Mouse (Mus musculus) MEL (cell line): Measurements from ENCODE around the gene Psd. TPM values are rescaled to one million over a fixed set of nuclear protein-coding genes. Genes with fewer than 3 reads are reported as not detected.

ENCODE experiments used
- DNase-seq: peaks from one replicate; pipeline ENCODE4 v3.0.0; 2011; ENCODE audit warnings: low read depth, low spot score
- H3K27ac ChIP-seq: 2 replicates; pipeline ENCODE4 v1.5.1; 2012; ENCODE audit warnings: low read depth, mild to moderate bottlenecking, control low read depth, low read length, moderate library complexity; ENCODE audit not compliant: control insufficient read depth
- H3K27me3 ChIP-seq, 2 experiments: fragments of 150-350 bp in 1 of 2; sonication (generic) in 1 of 2; 2 replicates each; pipeline ENCODE4 v1.6.1; 2012; ENCODE audit warnings: low read length in 2 of 2, mild to moderate bottlenecking in 2 of 2, improper control_type of control experiment in 1 of 2, moderate library complexity in 1 of 2; ENCODE audit not compliant: insufficient read depth in 2 of 2, control insufficient read depth in 1 of 2
- H3K36me3 ChIP-seq, 2 experiments: 2 replicates each; pipeline ENCODE4 v1.6.1; 2012 to 2014; ENCODE audit warnings: low read length in 2 of 2, improper control_type of control experiment in 1 of 2, inconsistent platforms in 1 of 2, mild to moderate bottlenecking in 1 of 2; ENCODE audit not compliant: insufficient read depth in 2 of 2, control insufficient read depth in 1 of 2
- H3K4me1 ChIP-seq, 2 experiments: fragments of 150-350 bp in 1 of 2; sonication (generic) in 1 of 2; 2 replicates each; pipeline ENCODE4 v1.6.1; 2012; ENCODE audit warnings: low read length in 2 of 2, improper control_type of control experiment in 1 of 2, mild to moderate bottlenecking in 1 of 2; ENCODE audit not compliant: insufficient read depth in 2 of 2, control insufficient read depth in 1 of 2
- H3K4me3 ChIP-seq, 2 experiments: fragments of 150-350 bp in 1 of 2; sonication (generic) in 1 of 2; 2 replicates each; pipeline ENCODE4 v1.5.1; 2012; ENCODE audit warnings: low read depth in 2 of 2, low read length in 2 of 2, mild to moderate bottlenecking in 2 of 2, moderate library complexity in 2 of 2, control low read depth in 1 of 2, improper control_type of control experiment in 1 of 2; ENCODE audit not compliant: control insufficient read depth in 1 of 2, insufficient read depth in 1 of 2
- H3K79me2 ChIP-seq: 2 replicates; pipeline ENCODE4 v1.6.1; 2012; ENCODE audit warnings: mild to moderate bottlenecking, low read length, moderate library complexity; ENCODE audit not compliant: control insufficient read depth, poor library complexity, insufficient read depth
- H3K9ac ChIP-seq: 2 replicates; pipeline ENCODE4 v1.6.1; 2012; ENCODE audit warnings: low read depth, mild to moderate bottlenecking, control low read depth, low read length, moderate library complexity; ENCODE audit not compliant: control insufficient read depth, poor library complexity, severe bottlenecking
- H3K9me3 ChIP-seq: fragments of 150-350 bp; sonication (generic); replicated peaks from 2 replicates; pipeline ENCODE4 v1.6.1; 2012; ENCODE audit warnings: mild to moderate bottlenecking, low read length, improper control_type of control experiment, moderate library complexity; ENCODE audit not compliant: insufficient read depth
- BHLHE40 ChIP-seq: IDR thresholded peaks from 2 replicates; pipeline ENCODE4 v1.6.1; 2012; ENCODE audit warnings: low read depth, mild to moderate bottlenecking, inconsistent platforms, low read length, improper control_type of control experiment, borderline replicate concordance
- CHD1 ChIP-seq: IDR thresholded peaks from 2 replicates; pipeline ENCODE4 v1.6.1; 2012; ENCODE audit warnings: low read depth, mild to moderate bottlenecking, inconsistent platforms, low read length, improper control_type of control experiment
- E2F4 ChIP-seq: IDR thresholded peaks from 2 replicates; pipeline ENCODE4 v1.6.1; 2011; ENCODE audit warnings: low read depth, low read length, improper control_type of control experiment, borderline replicate concordance
- GATA1 ChIP-seq: IDR thresholded peaks from 2 replicates; pipeline ENCODE4 v1.6.1; 2011; ENCODE audit warnings: low read depth, low read length, improper control_type of control experiment
- KAT2A ChIP-seq: conservative IDR thresholded peaks from 2 replicates; pipeline ENCODE4 v1.6.1; 2012; ENCODE audit warnings: low read depth, low read length, improper control_type of control experiment, inconsistent platforms
- MAFK ChIP-seq: IDR thresholded peaks from 2 replicates; pipeline ENCODE4 v1.6.1; 2011; ENCODE audit warnings: low read depth, mild to moderate bottlenecking, low read length, improper control_type of control experiment, borderline replicate concordance
- MAX ChIP-seq: IDR thresholded peaks from 2 replicates; pipeline ENCODE4 v1.6.1; 2011; ENCODE audit warnings: low read length, improper control_type of control experiment
- NRF1 ChIP-seq: IDR thresholded peaks from 2 replicates; pipeline ENCODE4 v1.6.1; 2014; ENCODE audit warnings: low read depth, mild to moderate bottlenecking, inconsistent platforms, low read length, improper control_type of control experiment, moderate library complexity; ENCODE audit not compliant: poor library complexity, insufficient read depth, severe bottlenecking
- POLR2A ChIP-seq, 2 experiments: IDR thresholded peaks; 2 replicates each; pipeline ENCODE4 v1.6.1; 2011 to 2012; ENCODE audit warnings: low read length in 2 of 2, mild to moderate bottlenecking in 2 of 2, control low read depth in 1 of 2, improper control_type of control experiment in 1 of 2, low read depth in 1 of 2, moderate library complexity in 1 of 2; ENCODE audit not compliant: control insufficient read depth in 1 of 2, insufficient read depth in 1 of 2, poor library complexity in 1 of 2
- POLR2AphosphoS2 ChIP-seq: IDR thresholded peaks from 2 replicates; pipeline ENCODE4 v1.6.1; 2011; ENCODE audit warnings: low read length, improper control_type of control experiment
- RCOR1 ChIP-seq: IDR thresholded peaks from 2 replicates; pipeline ENCODE4 v1.6.1; 2012; ENCODE audit warnings: low read depth, mild to moderate bottlenecking, inconsistent platforms, low read length, improper control_type of control experiment
- SIN3A ChIP-seq: IDR thresholded peaks from 2 replicates; pipeline ENCODE4 v1.6.1; 2012; ENCODE audit warnings: low read length, improper control_type of control experiment, inconsistent platforms
- TBP ChIP-seq: IDR thresholded peaks from 2 replicates; pipeline ENCODE4 v1.8.0; 2011; ENCODE audit warnings: low read depth, low read length, improper control_type of control experiment
- TCF12 ChIP-seq: IDR thresholded peaks from 2 replicates; pipeline ENCODE4 v1.6.1; 2014; ENCODE audit warnings: low read depth, mild to moderate bottlenecking, inconsistent platforms, low read length, improper control_type of control experiment, moderate library complexity
- USF1 ChIP-seq: IDR thresholded peaks from 2 replicates; pipeline ENCODE4 v1.6.1; 2014; ENCODE audit warnings: low read depth, mild to moderate bottlenecking, inconsistent platforms, low read length, improper control_type of control experiment, moderate library complexity
- ZC3H11A ChIP-seq: IDR thresholded peaks from 2 replicates; pipeline ENCODE4 v1.6.1; 2012; ENCODE audit warnings: low read depth, mild to moderate bottlenecking, inconsistent platforms, low read length, improper control_type of control experiment
- ZMIZ1 ChIP-seq: IDR thresholded peaks from 2 replicates; pipeline ENCODE4 v1.6.1; 2012; ENCODE audit warnings: low read depth, mild to moderate bottlenecking, inconsistent platforms, low read length, improper control_type of control experiment, moderate library complexity
- polyA plus RNA-seq, 2 experiments: library from polyadenylated mRNA; stranded (reverse) in 1 of 2; unstranded in 1 of 2; fragments of >175 nt in 1 of 2; fragments of >200 nt in 1 of 2; gene quantifications; 2 replicates each; pipeline versions ENCODE4 v1.2.1 to v1.2.4; 2012; ENCODE audit warnings: low replicate concordance in 2 of 2, low read depth in 1 of 2; ENCODE audit not compliant: insufficient read length in 2 of 2, insufficient read depth in 1 of 2, missing spikeins in 1 of 2
- total RNA-seq: library from RNA; depleted of rRNA; stranded (reverse); fragments of 300-350 nt; gene quantifications from 2 replicates; pipeline ENCODE4 v1.2.3, GENCODE M21; 2012

Gene Psd
- total and polyA plus RNA-seq, 3 experiments: 4.5 to 17.2 TPM; not detected in 1

GRCm38 (mm10) chr19:46312566-46312965, 14.4 kb downstream of the Psd start:
- no peak overlapping the region for H3K4me3 ChIP-seq
- no peak for DNase-seq
- no peak for TF ChIP-seq TBP
- TF ChIP-seq POLR2A (IDR thresholded peaks at IDR 0.05; ENCODE audit: control insufficient read depth in 1 of 2, insufficient read depth in 1 of 2, low read depth in 1 of 2, low read length in 2 of 2, poor library complexity in 1 of 2): no peak
- no peak for TF ChIP-seq BHLHE40
- no peak for TF ChIP-seq NRF1
- no peak for TF ChIP-seq GATA1
- no peak for TF ChIP-seq ZMIZ1
- no peak for TF ChIP-seq USF1
- TF ChIP-seq MAX: no peak
- TF ChIP-seq CHD1: no peak
- no peak for TF ChIP-seq ZC3H11A
- TF ChIP-seq SIN3A: no peak
- no peaks in the 10 kb centered on the region for H3K79me2 ChIP-seq
- no peaks in the 10 kb centered on the region for H3K27me3 ChIP-seq
- no peak overlapping the region for H3K27ac ChIP-seq
- H3K9me3 ChIP-seq: no peaks in the 10 kb centered on the region
- H3K4me1 ChIP-seq: peaks cover 14 to 30% of the 10 kb centered on the region in 2 experiments
- peaks cover 0 to 16% of the 10 kb centered on the region in 2 experiments; a peak in 2 of 4 replicates for H3K36me3 ChIP-seq
- H3K9ac ChIP-seq: no peak overlapping the region

DNA sequence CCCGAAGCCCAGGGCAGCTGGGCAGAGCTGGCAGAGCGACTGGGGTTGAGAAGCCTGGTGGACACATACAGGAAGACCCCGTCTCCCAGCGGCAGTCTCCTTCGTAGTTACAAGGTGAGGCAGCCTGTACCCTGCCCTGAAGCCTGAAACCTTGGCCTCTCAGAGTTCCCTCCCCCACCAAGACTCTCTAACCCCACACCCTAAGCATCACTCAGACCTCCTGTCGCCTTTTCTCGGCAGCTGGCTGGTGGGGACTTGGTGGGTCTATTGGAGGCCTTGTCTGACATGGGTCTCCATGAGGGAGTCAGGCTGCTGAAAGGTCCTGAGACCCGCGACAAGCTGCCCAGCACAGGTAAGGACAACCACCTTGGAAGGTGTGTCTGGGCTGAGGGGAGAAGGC, 15.6 kb downstream of the Psd start:
- peaks cover 14 to 25% of the 10 kb centered on the region in 2 experiments for H3K4me1 ChIP-seq
- no peak overlapping the region for H3K9ac ChIP-seq
- no peak overlapping the region for H3K4me3 ChIP-seq
- peaks cover 0 to 16% of the 10 kb centered on the region in 2 experiments; a peak in 2 of 4 replicates for H3K36me3 ChIP-seq
- H3K27ac ChIP-seq: no peak overlapping the region
- TF ChIP-seq GATA1 (no peak), KAT2A (no peak), POLR2A (IDR thresholded peaks at IDR 0.05; ENCODE audit: control insufficient read depth in 1 of 2, insufficient read depth in 1 of 2, low read depth in 1 of 2, low read length in 2 of 2, poor library complexity in 1 of 2) (no peak), POLR2AphosphoS2 (no peak), RCOR1 (no peak), USF1 (no peak), E2F4 (no peak), MAFK (no peak), TCF12 (no peak), ZMIZ1 (no peak), ZC3H11A (no peak)
- H3K9me3 ChIP-seq: no peaks in the 10 kb centered on the region
- no peaks in the 10 kb centered on the region for H3K79me2 ChIP-seq
- no peak for DNase-seq
- no peaks in the 10 kb centered on the region for H3K27me3 ChIP-seq
